Mouse (Mus musculus) neural tube, embryonic 15.5 days (tissue): ENCODE results near the gene Wrb. TPM values are rescaled to one million over a fixed set of nuclear protein-coding genes. Genes with fewer than 3 reads are reported as not detected.
A peak's percentile ranks its signal among the peaks of the same experiment; 100 is the strongest.
"Not testable (repeated sequence)": the region's sequence is repeated elsewhere in the genome, so short reads cannot be mapped to it uniquely, and the experiment has no call there.

Experiments used
- ATAC-seq: fragments of 200-750 bp; cut with Nextera tagmentation; 2 replicates; pipeline ENCODE4 v1.8.0; 2017; ENCODE audit warnings: mild to moderate bottlenecking, moderate TSS enrichment, moderate library complexity; ENCODE audit not compliant: low FRiP score
- H3K27ac ChIP-seq: fragments of 300-500 bp; sonication (generic); replicated peaks from 2 replicates; pipeline ENCODE4 v1.5.1; 2015; ENCODE audit warnings: mild to moderate bottlenecking, inconsistent platforms
- H3K27me3 ChIP-seq: fragments of 300-500 bp; sonication (generic); replicated peaks from 2 replicates; pipeline ENCODE4 v1.6.1; 2015; ENCODE audit warnings: inconsistent platforms
- H3K36me3 ChIP-seq: fragments of 300-500 bp; sonication (generic); 2 replicates; pipeline ENCODE4 v1.6.1; 2015; ENCODE audit warnings: inconsistent platforms
- H3K4me1 ChIP-seq: fragments of 300-500 bp; sonication (generic); 2 replicates; pipeline ENCODE4 v1.6.1; 2015; ENCODE audit warnings: inconsistent platforms
- H3K4me2 ChIP-seq: fragments of 300-500 bp; sonication (generic); 2 replicates; pipeline ENCODE4 v1.6.1; 2015; ENCODE audit warnings: inconsistent platforms, mild to moderate bottlenecking, moderate library complexity
- H3K4me3 ChIP-seq: fragments of 300-500 bp; sonication (generic); replicated peaks from 2 replicates; pipeline ENCODE4 v1.5.1; 2015; ENCODE audit warnings: mild to moderate bottlenecking, inconsistent platforms
- H3K9ac ChIP-seq: fragments of 300-500 bp; sonication (generic); replicated peaks from 2 replicates; pipeline ENCODE4 v1.6.1; 2015; ENCODE audit warnings: mild to moderate bottlenecking, inconsistent platforms
- H3K9me3 ChIP-seq: fragments of 300-500 bp; sonication (generic); replicated peaks from 2 replicates; pipeline ENCODE4 v1.6.1; 2016; ENCODE audit warnings: inconsistent platforms
- WGBS: fragments of 180-500 bp; shearing (Covaris S2); methylation state at CpG from one replicate; pipeline ENCODE4 v1.1.7; 2015; ENCODE audit warnings: mixed read lengths; 5-methylcytosine and 5-hydroxymethylcytosine counted together
- polyA plus RNA-seq: library from polyadenylated mRNA; unstranded; fragments of >200 nt; fragmentation: Nextera tagmentation; extraction: Ambion mirVana; gene quantifications from 2 replicates; pipeline ENCODE4 v1.2.1, GENCODE M21; 2015

Gene Wrb
- polyA plus RNA-seq, result 169 and 199 TPM in 2 replicates

DNA sequence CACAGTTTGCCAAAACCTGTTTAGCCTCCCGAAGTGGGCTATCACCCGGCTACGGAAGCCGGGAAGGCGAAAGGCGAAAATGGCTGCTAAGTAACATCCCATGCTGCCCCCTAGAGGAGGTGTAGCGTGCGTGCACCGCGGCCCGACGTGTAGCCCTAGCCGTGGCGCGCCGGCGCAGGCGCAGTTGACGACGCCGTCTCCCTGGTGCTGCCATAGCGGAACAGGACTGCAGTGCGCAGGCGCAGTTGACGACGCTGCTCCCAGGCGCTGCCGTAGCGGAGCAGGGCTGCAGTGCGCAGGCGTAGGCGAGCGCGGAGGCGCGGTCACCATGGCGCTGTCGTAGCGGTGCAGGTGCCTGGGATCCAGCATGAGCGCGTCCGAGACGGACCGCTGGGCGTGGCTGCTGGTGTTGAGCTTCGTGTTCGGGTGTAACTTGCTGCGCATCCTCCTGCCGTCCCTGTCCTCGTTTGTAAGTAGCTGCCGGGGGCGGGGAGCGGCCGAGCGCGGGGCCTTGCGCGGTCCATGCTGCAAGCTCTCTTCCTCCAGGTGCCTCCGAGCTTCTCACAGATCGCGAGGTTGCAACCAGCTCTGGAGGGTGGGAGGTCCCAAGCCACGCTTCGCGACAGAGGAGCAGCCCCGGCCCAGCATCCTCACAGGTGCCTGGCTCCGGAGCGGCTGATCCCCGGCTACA, at the start of gene Wrb:
Wrb (plus strand) TSS at position 298 of the 691 bp plus-strand sequence.
- under 1% methylated on average over 68 of the region's 68 CpGs for WGBS
- peak; percentile 96 for ATAC-seq
- Histone ChIP-seq H3K27me3 (no peaks in the 10 kb centered on the region), H3K36me3 (no peaks in the 10 kb centered on the region), H3K4me1 (peaks cover 39% of the 10 kb centered on the region), H3K4me2 (peak within 1 kb of the TSS; percentile 67), H3K9ac (peak within 1 kb of the TSS; percentile 74), H3K9me3 (no peaks in the 10 kb centered on the region), H3K27ac (peak within 1 kb of the TSS; percentile 82), H3K4me3 (peak within 1 kb of the TSS; percentile 80)

DNA sequence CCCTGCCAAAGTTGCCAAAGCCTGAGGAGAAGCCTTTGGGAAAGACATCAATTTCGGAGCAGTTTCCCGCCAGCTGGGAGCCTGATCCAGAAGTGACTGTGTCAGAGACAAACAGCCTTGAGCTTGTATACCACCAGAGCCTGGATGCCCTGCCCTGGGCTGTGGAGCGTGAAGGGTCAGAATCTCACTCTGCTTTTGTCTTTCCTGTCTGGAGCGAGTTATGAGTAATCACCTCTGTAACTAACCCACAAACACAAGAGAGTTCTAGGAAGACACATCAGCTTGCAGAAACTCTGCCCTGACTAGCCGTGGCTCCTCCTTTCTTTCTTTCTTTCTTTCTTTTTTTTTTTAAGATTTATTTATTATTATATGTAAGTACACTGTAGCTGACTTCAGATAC, 49.2 kb upstream of the Wrb start:
- 82% methylated on average over 5 of the region's 5 CpGs for WGBS
- Histone ChIP-seq H3K36me3 (no peaks in the 10 kb centered on the region), H3K9me3 (no peaks in the 10 kb centered on the region), H3K4me1 (no peaks in the 10 kb centered on the region), H3K4me2 (no peak overlapping the region), H3K9ac (no peak overlapping the region), H3K4me3 (no peak overlapping the region), H3K27me3 (no peaks in the 10 kb centered on the region), H3K27ac (no peak overlapping the region)
- ATAC-seq, result no peak

- not testable (repeated sequence) for ATAC-seq
Observed at GRCm38 (mm10) chr16:96097811-96098210, 47.4 kb upstream of the Wrb start.

DNA sequence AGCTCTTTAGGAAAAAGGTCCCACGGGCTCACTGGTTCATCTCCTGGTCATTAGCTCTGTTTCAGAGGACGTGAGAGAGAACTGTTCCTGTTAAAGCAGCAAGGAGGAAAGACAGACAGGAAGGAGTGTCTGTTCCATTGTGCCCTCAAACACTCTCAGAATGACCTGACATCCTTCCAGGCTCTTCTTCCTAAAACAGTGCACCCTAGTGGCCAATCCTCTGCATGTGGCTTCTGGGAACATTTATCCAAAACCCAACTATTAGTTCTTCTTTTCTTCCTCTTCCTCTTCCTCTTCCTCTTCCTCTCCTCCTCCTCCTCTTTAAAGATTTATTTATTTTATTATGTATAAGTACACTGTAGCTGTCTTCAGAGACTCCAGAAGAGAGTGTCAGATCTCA, 42.2 kb upstream of the Wrb start:
- no peaks in the 10 kb centered on the region for H3K36me3 ChIP-seq
- ATAC-seq, result no peak
- H3K4me1 ChIP-seq, result no peaks in the 10 kb centered on the region
- no peak overlapping the region for H3K4me3 ChIP-seq
- no peaks in the 10 kb centered on the region for H3K9me3 ChIP-seq
- H3K4me2 ChIP-seq, result no peak overlapping the region
- H3K27me3 ChIP-seq, result no peaks in the 10 kb centered on the region
- no peak overlapping the region for H3K9ac ChIP-seq
- no peak overlapping the region for H3K27ac ChIP-seq
- WGBS, result 62% methylated on average over 2 of the region's 2 CpGs

More at GRCm38 (mm10) chr16:96097811-96098210, 47.4 kb upstream of the Wrb start:
- not testable (repeated sequence) for H3K27ac ChIP-seq, H3K4me2 ChIP-seq, H3K27me3 ChIP-seq, H3K36me3 ChIP-seq, H3K9me3 ChIP-seq, H3K4me1 ChIP-seq, H3K4me3 ChIP-seq, H3K9ac ChIP-seq

- H3K4me3 ChIP-seq, result no peak overlapping the region
- H3K9ac ChIP-seq, result no peak overlapping the region
- ATAC-seq, result no peak
- no peaks in the 10 kb centered on the region for H3K9me3 ChIP-seq
- H3K4me1 ChIP-seq, result no peaks in the 10 kb centered on the region
- H3K27ac ChIP-seq, result no peak overlapping the region
- H3K36me3 ChIP-seq, result no peaks in the 10 kb centered on the region
- H3K4me2 ChIP-seq, result no peak overlapping the region
- 66% methylated on average over 4 of the region's 4 CpGs for WGBS
- H3K27me3 ChIP-seq, result no peaks in the 10 kb centered on the region
Observed at GRCm38 (mm10) chr16:96109673-96110072, 35.5 kb upstream of the Wrb start.

- WGBS, result 87% methylated on average over 5 of the region's 5 CpGs
- no peak for ATAC-seq
- Histone ChIP-seq H3K4me1 (no peaks in the 10 kb centered on the region), H3K9ac (no peak overlapping the region), H3K36me3 (no peaks in the 10 kb centered on the region), H3K9me3 (no peaks in the 10 kb centered on the region), H3K27me3 (no peaks in the 10 kb centered on the region), H3K27ac (no peak overlapping the region), H3K4me3 (no peak overlapping the region), H3K4me2 (no peak overlapping the region)
Observed at GRCm38 (mm10) chr16:96110655-96111345, 34.4 kb upstream of the Wrb start.

GRCm38 (mm10) chr16:96112769-96113168, 32.4 kb upstream of the Wrb start:
- no peaks in the 10 kb centered on the region for H3K27me3 ChIP-seq
- WGBS, result 56% methylated on average over 2 of the region's 2 CpGs
- H3K27ac ChIP-seq, result no peak overlapping the region
- no peaks in the 10 kb centered on the region for H3K4me1 ChIP-seq
- H3K9me3 ChIP-seq, result no peaks in the 10 kb centered on the region
- no peak overlapping the region for H3K4me3 ChIP-seq
- ATAC-seq, result no peak
- H3K9ac ChIP-seq, result no peak overlapping the region
- peaks cover 2% of the 10 kb centered on the region; the same call in 1 of the 2 replicates for H3K36me3 ChIP-seq
- H3K4me2 ChIP-seq, result no peak overlapping the region

GRCm38 (mm10) chr16:96114729-96115128, 30.5 kb upstream of the Wrb start:
- H3K4me3 ChIP-seq, result no peak overlapping the region
- H3K27ac ChIP-seq, result no peak overlapping the region
- no peaks in the 10 kb centered on the region for H3K4me1 ChIP-seq
- WGBS, result 54% methylated on average over 4 of the region's 4 CpGs
- H3K9ac ChIP-seq, result no peak overlapping the region
- H3K4me2 ChIP-seq, result no peak overlapping the region
- H3K9me3 ChIP-seq, result no peaks in the 10 kb centered on the region
- peaks cover 19% of the 10 kb centered on the region for H3K36me3 ChIP-seq
- no peak for ATAC-seq
- H3K27me3 ChIP-seq, result no peaks in the 10 kb centered on the region

DNA sequence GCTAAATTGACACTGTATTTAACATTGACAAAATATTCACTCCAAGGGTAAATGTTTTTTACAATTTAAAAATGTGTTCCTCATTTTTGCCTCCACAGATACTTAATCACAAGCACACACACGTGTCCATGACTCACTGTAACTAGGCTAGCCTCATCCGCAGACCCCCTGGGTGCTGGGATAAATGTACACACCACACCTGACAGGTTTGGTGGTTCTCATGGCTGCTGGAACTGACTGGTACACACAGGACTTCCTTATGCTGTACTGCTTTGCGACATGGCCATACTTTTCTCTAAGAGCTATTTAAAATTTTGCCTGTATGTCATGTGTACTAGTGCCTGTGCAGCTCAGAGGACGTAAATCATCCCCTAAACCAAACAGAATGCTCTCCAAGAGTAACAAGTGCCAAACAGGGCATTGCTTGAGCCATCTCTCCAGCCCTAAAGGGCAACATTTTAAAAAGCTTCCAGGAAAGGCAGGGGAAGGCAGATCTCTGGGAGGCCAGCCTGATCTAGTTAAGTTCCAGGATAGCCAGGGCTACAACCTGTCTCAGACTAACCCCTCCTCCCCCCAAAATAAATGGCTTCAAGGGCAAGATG, 25.1 kb upstream of the Wrb start:
- H3K9me3 ChIP-seq, result no peaks in the 10 kb centered on the region
- 82% methylated on average over 4 of the region's 4 CpGs for WGBS
- peaks cover 12% of the 10 kb centered on the region for H3K4me1 ChIP-seq
- no peak overlapping the region for H3K9ac ChIP-seq
- H3K4me2 ChIP-seq, result no peak overlapping the region
- H3K36me3 ChIP-seq, result peaks cover 65% of the 10 kb centered on the region
- H3K27ac ChIP-seq, result no peak overlapping the region
- ATAC-seq, result no peak
- no peaks in the 10 kb centered on the region for H3K27me3 ChIP-seq
- no peak overlapping the region for H3K4me3 ChIP-seq

DNA sequence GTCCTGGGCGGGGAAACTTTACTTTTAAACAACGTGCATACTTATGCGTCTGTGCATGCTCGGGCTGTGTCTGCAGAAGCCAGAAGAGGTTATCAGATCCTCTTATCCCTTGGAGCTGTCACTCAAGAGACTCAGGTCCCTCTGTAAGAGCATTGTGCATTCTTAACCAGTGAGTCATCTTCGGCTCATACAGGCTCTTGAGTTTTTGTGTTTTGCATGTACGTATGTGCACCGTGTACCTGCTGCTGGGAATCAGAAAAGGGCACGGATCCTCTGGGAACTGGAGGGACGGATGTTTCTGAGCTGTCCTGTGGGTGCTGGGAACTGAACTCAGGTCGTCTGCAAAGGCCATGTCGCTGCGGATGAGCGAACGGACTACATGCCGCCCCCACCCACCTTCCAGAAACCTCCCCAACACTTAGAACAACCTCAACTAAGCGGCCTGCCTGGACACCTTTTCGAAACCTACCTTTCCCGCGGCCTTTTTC, 18.5 kb upstream of the Wrb start:
- peak overlapping the region; percentile 80 for H3K4me3 ChIP-seq
- WGBS, result 6% methylated on average over 19 of the region's 19 CpGs
- peak overlapping the region; percentile 77 for H3K4me2 ChIP-seq
- peaks cover 35% of the 10 kb centered on the region for H3K36me3 ChIP-seq
- ATAC-seq, result no peak
- peak overlapping the region; percentile 91 for H3K9ac ChIP-seq
- no peaks in the 10 kb centered on the region for H3K27me3 ChIP-seq
- H3K27ac ChIP-seq, result peak overlapping the region; percentile 100
- H3K9me3 ChIP-seq, result no peaks in the 10 kb centered on the region
- H3K4me1 ChIP-seq, result peaks cover 35% of the 10 kb centered on the region

GRCm38 (mm10) chr16:96127288-96127656, 17.9 kb upstream of the Wrb start:
- peaks cover 34% of the 10 kb centered on the region for H3K36me3 ChIP-seq
- peak overlapping the region; percentile 80 for H3K4me3 ChIP-seq
- peak overlapping the region; percentile 77 for H3K4me2 ChIP-seq
- no peaks in the 10 kb centered on the region for H3K9me3 ChIP-seq
- no peaks in the 10 kb centered on the region for H3K27me3 ChIP-seq
- peak overlapping the region; percentile 91 for H3K9ac ChIP-seq
- ATAC-seq, result peak; percentile 73
- WGBS, result under 1% methylated on average over 43 of the region's 52 CpGs
- H3K27ac ChIP-seq, result peak overlapping the region; percentile 100
- H3K4me1 ChIP-seq, result peaks cover 35% of the 10 kb centered on the region
